Mouse (Mus musculus): Measurements from ENCODE around the gene Rars2. TPM values are rescaled to one million over a fixed set of nuclear protein-coding genes. Genes with fewer than 3 reads are reported as not detected.

Gene Rars2
- 18.1 TPM for total RNA-seq (2023)

DNA sequence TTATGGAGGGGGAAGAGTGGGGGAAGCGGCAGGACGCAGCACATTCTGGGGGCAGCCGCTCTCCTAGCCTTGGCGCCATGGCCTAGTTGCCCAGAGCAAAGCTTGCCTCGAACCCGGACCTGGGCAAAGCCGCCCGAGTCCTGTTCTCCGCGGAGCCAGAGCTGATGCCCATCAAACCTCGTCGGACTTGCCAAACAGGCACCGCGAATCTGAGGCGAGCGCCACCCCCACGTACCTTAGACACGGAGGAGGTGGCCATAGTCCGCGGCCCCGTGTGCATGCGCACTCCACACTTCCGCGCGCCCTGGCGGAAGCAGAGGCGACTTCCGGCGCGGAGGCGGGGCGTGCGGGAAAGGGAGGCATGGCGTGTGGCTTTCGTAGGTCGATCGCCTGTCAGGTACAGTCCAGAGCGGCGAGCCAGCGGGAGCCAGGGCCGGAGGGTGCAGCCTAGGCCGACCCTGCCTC is at the start of gene Rars2, which contains the start of gene Orc3:
Rars2 (plus strand) TSS at position 328 of the 465 bp plus-strand sequence.
Orc3 (minus strand) TSS at position 315 of the 465 bp plus-strand sequence.

DNA sequence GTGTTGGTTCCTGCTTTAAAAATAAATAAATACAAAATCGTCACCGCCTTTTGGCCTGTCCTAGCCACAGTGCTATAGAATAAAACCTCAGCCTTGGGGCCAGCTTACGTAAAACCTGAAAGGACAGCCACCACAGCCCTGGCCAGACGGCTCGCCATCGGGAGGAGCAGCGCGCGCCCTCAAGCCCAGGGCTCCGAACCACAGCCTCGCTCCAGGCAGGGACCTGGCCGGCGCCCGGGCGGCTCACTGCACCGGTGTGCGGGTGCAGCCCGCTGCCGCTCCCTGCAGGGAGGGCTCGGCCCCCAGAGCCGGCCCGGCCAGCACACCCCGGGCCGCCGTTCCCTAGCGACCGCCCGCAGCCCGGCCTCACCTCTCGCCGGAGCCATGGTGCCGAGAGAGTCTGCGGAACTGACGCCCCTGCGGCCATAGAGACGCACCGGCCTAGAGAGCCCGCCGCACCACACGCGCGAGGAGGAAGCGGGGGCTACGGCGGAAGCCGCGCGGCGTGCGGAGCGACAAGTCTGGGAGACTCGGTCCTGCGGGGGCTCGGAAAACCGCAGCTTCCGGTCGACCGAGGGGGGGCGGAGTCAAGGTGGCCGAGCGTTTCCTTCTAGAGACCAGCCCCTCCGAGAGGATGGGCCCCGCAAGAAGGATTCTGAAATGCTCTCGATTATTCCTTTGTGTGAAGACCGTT is 72.3 kb downstream of the Rars2 start, which contains the start of gene Slc35a1:
Slc35a1 (minus strand) TSS at position 565 of the 694 bp plus-strand sequence.

Other genes with a start within 250 kb of the Rars2 start
- gene Akirin2, start 64.0 kb upstream of the Rars2 start, total RNA-seq (2023) = 73.0 TPM
- 81.2 TPM for gene Orc3, start within 50 bp of the Rars2 start, total RNA-seq (2023)
- 13.6 TPM for gene Slc35a1, start 72.5 kb downstream of the Rars2 start, total RNA-seq (2023)
- gene Cfap206, start 115.2 kb downstream of the Rars2 start, total RNA-seq (2023) = not detected
- not detected for gene Gm136, start 141.3 kb downstream of the Rars2 start, total RNA-seq (2023)
- gene Smim8, start 163.5 kb downstream of the Rars2 start, total RNA-seq (2023) = 9.3 TPM

Measured in CD4-positive naive resting alpha-beta T cell, adult 57 days (primary cell).